Mouse (Mus musculus): ENCODE data around the gene Ifi27. TPM values are rescaled to one million over a fixed set of nuclear protein-coding genes. Genes with fewer than 3 reads are reported as not detected.

The Ifi27 gene
- 10 to 100 TPM; 77.7 to 79.1 TPM for total RNA-seq (2021)
- long read RNA-seq, experiment 1, transcript Ifi27-205 (7 exons, 977 nt), result major isoform, 25 of 39 reads
- long read RNA-seq, experiment 1, transcript Ifi27-201 (6 exons, 889 nt), result minor isoform, 6 of 39 reads
- long read RNA-seq, experiment 1, partial matches to known transcripts, result 2 of 39 reads
- long read RNA-seq, experiment 1, other reads (novel, unspliced or antisense), result 5 of 39 reads
- long read RNA-seq, experiment 2, transcript Ifi27-201 (6 exons, 889 nt), result minor isoform, 5 of 48 reads
- long read RNA-seq, experiment 2, transcript Ifi27-205 (7 exons, 977 nt), result major isoform, 31 of 48 reads
- long read RNA-seq, experiment 2, partial matches to known transcripts, result 1 of 48 reads
- long read RNA-seq, experiment 2, other reads (novel, unspliced or antisense), result 10 of 48 reads

GRCm38 (mm10) chr12:103433986-103434731, at the start of gene Ifi27:
Gene Ifi27 (plus strand): TSS chr12:103434211.
- intact Hi-C loops (cut with DNase I; ENCODE audit: low total_unique reads), result no loop called here
- DNase-seq, result peak; percentile 58

GRCm38 (mm10) chr12:103388505-103389347, 45.3 kb upstream of the Ifi27 start, which contains the start of gene Otub2:
Gene Otub2 (plus strand): TSS chr12:103388682.
- DNase-seq, result peak; percentile 96
- intact Hi-C loops (cut with DNase I; ENCODE audit: low total_unique reads), result no loop called here

GRCm38 (mm10) chr12:103389348-103389727, 44.7 kb upstream of the Ifi27 start:
- intact Hi-C loops (cut with DNase I; ENCODE audit: low total_unique reads), result no loop called here
- DNase-seq, result no peak

GRCm38 (mm10) chr12:103389982-103390381, 44.0 kb upstream of the Ifi27 start:
- intact Hi-C loops (cut with DNase I; ENCODE audit: low total_unique reads), result no loop called here
- no peak for DNase-seq

- DNase-seq, result no peak
- intact Hi-C loops (cut with DNase I; ENCODE audit: low total_unique reads), result no loop called here
These were observed 42.9 kb upstream of the Ifi27 start for GRCm38 (mm10) chr12:103391098-103391497.

GRCm38 (mm10) chr12:103393528-103393927, 40.5 kb upstream of the Ifi27 start:
- intact Hi-C loops (cut with DNase I; ENCODE audit: low total_unique reads), result no loop called here

GRCm38 (mm10) chr12:103395486-103396275, 38.3 kb upstream of the Ifi27 start:
- no peak for DNase-seq
- intact Hi-C loops (cut with DNase I; ENCODE audit: low total_unique reads), result no loop called here

More at GRCm38 (mm10) chr12:103393528-103393927, 40.5 kb upstream of the Ifi27 start:
- DNase-seq, result no peak

GRCm38 (mm10) chr12:103396751-103397150, 37.3 kb upstream of the Ifi27 start:
- intact Hi-C loops (cut with DNase I; ENCODE audit: low total_unique reads), result no loop called here
- no peak for DNase-seq

GRCm38 (mm10) chr12:103404131-103404530, 29.9 kb upstream of the Ifi27 start:
- intact Hi-C loops (cut with DNase I; ENCODE audit: low total_unique reads), result no loop called here
- no peak for DNase-seq

GRCm38 (mm10) chr12:103407720-103408119, 26.3 kb upstream of the Ifi27 start, which contains the start of gene 9330161L09Rik:
Gene 9330161L09Rik (minus strand): TSS chr12:103407820.
- no peak for DNase-seq
- intact Hi-C loops (cut with DNase I; ENCODE audit: low total_unique reads), result no loop called here

GRCm38 (mm10) chr12:103408144-103408543, 25.9 kb upstream of the Ifi27 start:
- no peak for DNase-seq
- intact Hi-C loops (cut with DNase I; ENCODE audit: low total_unique reads), result no loop called here

GRCm38 (mm10) chr12:103425016-103425728, 8.8 kb upstream of the Ifi27 start:
- intact Hi-C loops (cut with DNase I; ENCODE audit: low total_unique reads), result no loop called here
- DNase-seq, result no peak

GRCm38 (mm10) chr12:103425729-103426470, 8.1 kb upstream of the Ifi27 start, which contains the start of gene Ddx24:
Gene Ddx24 (minus strand): TSS chr12:103425830.
- intact Hi-C loops (cut with DNase I; ENCODE audit: low total_unique reads), result loop anchor here (2.0 kb wide), 1 partner anchor 67 kb away; no protein-coding TSS in a partner anchor
- DNase-seq, result peak; percentile 97

GRCm38 (mm10) chr12:103426710-103427109, 7.3 kb upstream of the Ifi27 start:
- DNase-seq, result no peak
- intact Hi-C loops (cut with DNase I; ENCODE audit: low total_unique reads), result loop anchor here (2.0 kb wide), 1 partner anchor 66 kb away; no protein-coding TSS in a partner anchor

- intact Hi-C loops (cut with DNase I; ENCODE audit: low total_unique reads), result no loop called here
- no peak for DNase-seq
These were observed 581 bp upstream of the Ifi27 start for GRCm38 (mm10) chr12:103433430-103433829.

GRCm38 (mm10) chr12:103434861-103435260, 850 bp downstream of the Ifi27 start:
- no peak for DNase-seq
- intact Hi-C loops (cut with DNase I; ENCODE audit: low total_unique reads), result loop anchor here (5.0 kb wide), 1 partner anchor 47 kb away; no protein-coding TSS in a partner anchor

- no peak for DNase-seq
- intact Hi-C loops (cut with DNase I; ENCODE audit: low total_unique reads), result loop anchor here (5.0 kb wide), 1 partner anchor 45 kb away; no protein-coding TSS in a partner anchor
These were observed 3.6 kb downstream of the Ifi27 start for GRCm38 (mm10) chr12:103437601-103438000.

All from gastrocnemius, postnatal 14 days (tissue).